Mouse (Mus musculus) heart, adult 2 months (tissue): ENCODE data around the gene Myo1c. TPM values are rescaled to one million over a fixed set of nuclear protein-coding genes. Genes with fewer than 3 reads are reported as not detected.
A peak's percentile ranks its signal among the peaks of the same experiment; 100 is the strongest.

Experiments
- DNase-seq, 2 experiments: peaks; one replicate each; pipeline ENCODE4 v3.0.0; 2021
- H3K27ac ChIP-seq: fragments of 200-600 bp; 2 replicates; pipeline ENCODE4 v1.8.1; 2022
- H3K27me3 ChIP-seq: fragments of 200-500 bp; 2 replicates; pipeline ENCODE4 v1.6.1; 2012; ENCODE audit warnings: mild to moderate bottlenecking, low read length, inconsistent platforms, mixed read lengths; ENCODE audit not compliant: control insufficient read depth, insufficient read depth
- H3K36me3 ChIP-seq: fragments of 200-500 bp; 2 replicates; pipeline ENCODE4 v1.6.1; 2012; ENCODE audit warnings: low read length, inconsistent platforms; ENCODE audit not compliant: control insufficient read depth, insufficient read depth
- H3K4me1 ChIP-seq: fragments of 200-500 bp; 2 replicates; pipeline ENCODE4 v1.6.1; 2011; ENCODE audit warnings: low read length; ENCODE audit not compliant: control insufficient read depth, insufficient read depth
- H3K4me3 ChIP-seq: fragments of 200-600 bp; 2 replicates; pipeline ENCODE4 v1.8.1; 2022
- H3K79me2 ChIP-seq: fragments of 200-500 bp; replicated peaks from 2 replicates; pipeline ENCODE4 v1.6.1; 2012; ENCODE audit warnings: mild to moderate bottlenecking, inconsistent platforms, low read length, moderate library complexity, mixed read lengths; ENCODE audit not compliant: control insufficient read depth, insufficient read depth
- H3K9ac ChIP-seq: fragments of 200-500 bp; 2 replicates; pipeline ENCODE4 v1.6.1; 2012; ENCODE audit warnings: low read depth, mild to moderate bottlenecking, control low read depth, inconsistent platforms, low read length, mixed read lengths
- CTCF ChIP-seq: fragments of 200-600 bp; IDR thresholded peaks from 2 replicates; pipeline ENCODE4 v1.8.1; 2022; ENCODE audit warnings: antibody characterized with exemption, mild to moderate bottlenecking, moderate library complexity
- EP300 ChIP-seq: fragments of 200-500 bp; IDR thresholded peaks from 2 replicates; pipeline ENCODE4 v1.6.1; 2011; ENCODE audit warnings: low read depth, low read length, control low read depth; ENCODE audit not compliant: insufficient read depth
- POLR2A ChIP-seq: fragments of 200-500 bp; IDR thresholded peaks from 2 replicates; pipeline ENCODE4 v1.6.1; 2011; ENCODE audit warnings: mild to moderate bottlenecking, low read depth, low read length, control low read depth; ENCODE audit not compliant: insufficient read depth
- WGBS: fragments of 180-500 bp; shearing (Covaris S2); methylation state at CpG from one replicate; pipeline ENCODE4 v1.1.7; 2018; 5-methylcytosine and 5-hydroxymethylcytosine counted together
- intact Hi-C: fragments of 180-260 bp; cut with DNase I; formaldehyde crosslinking; loops from one replicate; pipeline ENCODE4 v1.15.1; 2025
- polyA plus RNA-seq: library from polyadenylated mRNA; depleted of rRNA; stranded (reverse); fragments of >200 nt; gene quantifications from 2 replicates; pipeline ENCODE4 v1.2.3, GENCODE M21; 2012
- total RNA-seq, 2 experiments: library from RNA; stranded (reverse); gene quantifications; 2 replicates each; pipeline ENCODE4 v1.2.3; 2021

The Myo1c gene
- total and polyA plus RNA-seq, 3 experiments: 68.7 to 105 (median 96.9) TPM

GRCm38 (mm10) chr11:75625820-75626219 is 24.5 kb upstream of the Myo1c start:
- 86% methylated on average over 4 of the region's 4 CpGs for WGBS
- peaks cover 29% of the 10 kb centered on the region for H3K36me3 ChIP-seq
- no peak for DNase-seq
- no peak overlapping the region for H3K4me3 ChIP-seq
- H3K4me1 ChIP-seq: peaks cover 19% of the 10 kb centered on the region
- H3K27me3 ChIP-seq: no peaks in the 10 kb centered on the region
- TF ChIP-seq CTCF: no peak
- no peak for TF ChIP-seq EP300
- TF ChIP-seq POLR2A: no peak
- no peak overlapping the region for H3K9ac ChIP-seq
- peak overlapping the region; percentile 93; the same call in 1 of the 2 replicates for H3K27ac ChIP-seq
- intact Hi-C loops: loop anchor here (5.0 kb wide), 1 partner anchor 39 kb away; the partner anchor contains the start of gene Pitpna
- no peaks in the 10 kb centered on the region for H3K79me2 ChIP-seq

DNA sequence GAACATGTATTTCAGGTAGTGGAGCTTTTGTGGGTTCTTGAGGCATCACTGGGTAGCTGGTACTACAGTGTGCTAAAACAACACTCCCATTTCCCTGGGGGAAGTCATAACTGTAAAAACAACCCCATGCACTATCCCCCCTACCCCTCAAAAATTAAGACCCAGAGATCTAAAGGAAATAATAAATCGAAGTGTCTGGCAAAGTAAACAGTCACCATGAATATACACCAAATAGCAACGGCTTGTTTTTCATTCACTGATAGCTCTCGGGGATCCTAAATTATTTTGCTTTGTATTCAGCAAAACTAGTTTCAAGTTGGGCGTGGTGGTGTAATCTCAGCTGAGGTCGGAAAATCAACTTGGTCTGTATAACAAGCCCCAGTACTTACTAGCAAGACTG is 20.2 kb upstream of the Myo1c start:
- Histone ChIP-seq H3K27ac (peak overlapping the region; percentile 85), H3K27me3 (no peaks in the 10 kb centered on the region), H3K36me3 (peaks cover 12% of the 10 kb centered on the region), H3K4me1 (peaks cover 17% of the 10 kb centered on the region), H3K4me3 (peak overlapping the region; percentile 64), H3K79me2 (no peaks in the 10 kb centered on the region; the same call in 1 of the 2 replicates), H3K9ac (no peak overlapping the region)
- intact Hi-C loops: no loop called here
- WGBS: 6% methylated on average over 5 of the region's 5 CpGs
- no peak for TF ChIP-seq CTCF
- DNase-seq: no peak

GRCm38 (mm10) chr11:75630645-75631229 is 19.6 kb upstream of the Myo1c start, which contains the start of gene Inpp5k:
TSS of gene Inpp5k (plus strand) at chr11:75630988.
- H3K4me1 ChIP-seq: peaks cover 20% of the 10 kb centered on the region
- H3K9ac ChIP-seq: peak within 1 kb of the TSS; percentile 83
- intact Hi-C loops: loop anchor here (1.0 kb wide), 1 partner anchor 21 kb away; no protein-coding TSS in a partner anchor
- under 1% methylated on average over 53 of the region's 53 CpGs for WGBS
- peak within 1 kb of the TSS; percentile 85 for H3K27ac ChIP-seq
- H3K79me2 ChIP-seq: no peaks in the 10 kb centered on the region; the same call in 1 of the 2 replicates
- peak within 1 kb of the TSS; percentile 64 for H3K4me3 ChIP-seq
- H3K36me3 ChIP-seq: peaks cover 8% of the 10 kb centered on the region
- peak; percentile 92 for TF ChIP-seq POLR2A
- peak; percentile 68 for TF ChIP-seq EP300
- TF ChIP-seq CTCF: no peak
- DNase-seq: peak; percentile 97 to 99
- no peaks in the 10 kb centered on the region for H3K27me3 ChIP-seq

DNA sequence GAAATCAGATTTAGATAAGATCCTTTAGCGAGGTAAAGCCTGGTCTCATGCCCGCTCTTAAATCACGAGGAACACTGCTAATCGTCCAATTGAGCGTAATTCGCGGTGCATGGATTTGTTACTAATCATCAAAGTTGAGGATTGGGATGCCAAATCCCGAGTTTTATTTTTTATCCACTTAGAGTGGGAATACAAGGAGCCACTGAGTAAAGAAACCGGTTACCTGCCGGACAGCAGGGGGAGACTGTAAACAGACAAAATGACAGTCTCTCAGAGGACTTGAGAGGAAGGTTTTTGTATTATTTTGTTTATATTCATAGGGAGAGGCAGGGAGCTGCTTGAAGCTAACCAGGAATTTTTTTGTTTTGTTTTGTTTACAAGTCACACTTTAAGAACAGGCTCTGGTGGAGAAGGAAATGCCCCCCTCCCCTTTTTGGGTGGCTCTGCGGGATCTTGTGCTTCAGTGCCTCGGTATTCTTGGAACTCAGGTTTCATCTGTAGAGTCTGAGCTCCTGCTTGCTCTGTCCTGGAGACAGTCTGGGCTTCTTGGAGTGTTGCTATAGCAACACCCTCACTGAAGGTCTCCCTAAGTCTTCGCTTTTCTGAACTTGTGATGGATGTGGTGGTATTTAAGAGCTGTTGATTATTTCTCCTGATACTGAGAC is 18.6 kb upstream of the Myo1c start:
- Histone ChIP-seq H3K36me3 (peaks cover 14% of the 10 kb centered on the region), H3K4me1 (peaks cover 23% of the 10 kb centered on the region), H3K9ac (peak overlapping the region; percentile 79), H3K27me3 (no peaks in the 10 kb centered on the region), H3K79me2 (no peaks in the 10 kb centered on the region; the same call in 1 of the 2 replicates), H3K27ac (peak overlapping the region; percentile 76), H3K4me3 (peak overlapping the region; percentile 64)
- intact Hi-C loops: loop anchor here (1.0 kb wide), 1 partner anchor 20 kb away; no protein-coding TSS in a partner anchor
- WGBS: 7% methylated on average over 13 of the region's 13 CpGs
- peak; percentile 80 for TF ChIP-seq CTCF
- no peak for TF ChIP-seq EP300
- DNase-seq: peak in 1 of 2 experiments; percentile 53

DNA sequence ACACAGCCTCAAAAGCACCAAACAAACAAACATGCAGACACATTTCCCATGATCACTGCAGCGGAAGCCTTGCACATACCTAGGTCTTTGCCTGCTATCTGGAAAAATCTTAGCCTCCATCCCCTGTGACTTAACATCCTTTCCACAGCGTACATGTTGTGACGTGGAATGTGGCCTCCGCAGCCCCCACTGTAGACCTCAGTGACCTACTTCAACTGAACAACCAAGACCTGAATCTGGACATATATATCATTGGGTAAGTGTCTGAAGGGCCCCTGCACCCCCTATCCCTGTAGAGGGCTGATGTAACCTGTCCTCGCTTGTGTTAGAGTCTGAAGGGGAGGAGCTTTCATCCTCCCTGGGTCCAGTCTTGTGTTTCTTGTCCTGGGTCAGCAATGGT is 17.4 kb upstream of the Myo1c start:
- no peak for DNase-seq
- WGBS: 89% methylated on average over 5 of the region's 5 CpGs
- Histone ChIP-seq H3K9ac (no peak overlapping the region), H3K79me2 (no peaks in the 10 kb centered on the region; the same call in 1 of the 2 replicates), H3K27ac (peak overlapping the region; percentile 62; the same call in 1 of the 2 replicates), H3K4me1 (peaks cover 23% of the 10 kb centered on the region), H3K4me3 (no peak overlapping the region), H3K27me3 (no peaks in the 10 kb centered on the region), H3K36me3 (peaks cover 15% of the 10 kb centered on the region)
- intact Hi-C loops: no loop called here
- TF ChIP-seq EP300 (no peak), CTCF (no peak), POLR2A (no peak)

DNA sequence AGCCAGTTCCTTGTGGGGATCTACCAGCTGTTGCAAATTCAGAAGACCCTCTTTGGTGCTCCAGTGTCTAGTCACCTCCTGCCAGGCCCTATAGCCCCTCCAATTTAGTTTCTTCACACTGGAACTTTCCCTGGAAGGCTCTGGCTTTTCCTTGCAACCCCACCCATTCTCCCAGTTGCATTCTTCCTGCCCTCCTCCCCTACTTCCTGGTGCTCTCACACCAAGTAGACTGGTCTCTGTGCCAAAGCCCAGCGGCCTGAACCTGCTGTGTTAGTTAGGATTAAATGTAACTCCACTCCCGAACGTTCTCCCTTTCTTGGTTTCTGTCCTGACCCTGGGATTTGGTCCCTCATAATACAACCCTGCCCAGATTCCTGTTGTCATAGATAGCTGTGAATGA is 15.5 kb upstream of the Myo1c start:
- Histone ChIP-seq H3K27me3 (no peaks in the 10 kb centered on the region), H3K9ac (no peak overlapping the region), H3K4me1 (peaks cover 23% of the 10 kb centered on the region), H3K79me2 (no peaks in the 10 kb centered on the region; the same call in 1 of the 2 replicates), H3K4me3 (peak overlapping the region; percentile 6; the same call in 1 of the 2 replicates), H3K27ac (peak overlapping the region; percentile 74), H3K36me3 (peaks cover 15% of the 10 kb centered on the region)
- DNase-seq: peak in 1 of 2 experiments; percentile 37
- 32% methylated on average over 3 of the region's 3 CpGs for WGBS
- TF ChIP-seq CTCF: no peak
- TF ChIP-seq EP300: no peak
- no peak for TF ChIP-seq POLR2A
- intact Hi-C loops: loop anchor here (1.0 to 2.0 kb wide), 2 partner anchors 12 to 44 kb away; partner anchors contain the start of gene Crk
